Mouse (Mus musculus): Measurements from ENCODE around the gene Gm14548.
"Not testable (repeated sequence)": the region's sequence is repeated elsewhere in the genome, so short reads cannot be mapped to it uniquely, and the experiment has no call there.

GRCm38 (mm10) chr7:3875032-3875431, 22.9 kb downstream of the Gm14548 start:
- TF ChIP-seq POLR2A (IDR thresholded peaks at IDR 0.05; ENCODE audit: control insufficient read depth, extremely low read depth, insufficient read depth, low read length, poor library complexity); CTCF (IDR thresholded peaks at IDR 0.05; ENCODE audit: borderline replicate concordance, control insufficient read depth, extremely low read depth, insufficient read depth, low read length, poor library complexity): not testable (repeated sequence)
